Mouse (Mus musculus) bone marrow, adult 2 months (tissue): ENCODE data around the gene Klhl18. TPM values are rescaled to one million over a fixed set of nuclear protein-coding genes. Genes with fewer than 3 reads are reported as not detected.
A peak's percentile ranks its signal among the peaks of the same experiment; 100 is the strongest.

ENCODE experiments used
- H3K27ac ChIP-seq: fragments of 200-500 bp; 2 replicates; pipeline ENCODE4 v1.5.1; 2012; ENCODE audit warnings: low read depth, mild to moderate bottlenecking, control low read depth, inconsistent platforms, low read length; ENCODE audit not compliant: control insufficient read depth, poor library complexity, insufficient read depth
- H3K4me1 ChIP-seq: fragments of 200-500 bp; 2 replicates; pipeline ENCODE4 v1.6.1; 2011; ENCODE audit warnings: low read length; ENCODE audit not compliant: control insufficient read depth, insufficient read depth
- H3K4me3 ChIP-seq: fragments of 200-500 bp; replicated peaks from 2 replicates; pipeline ENCODE3; 2011; ENCODE audit warnings: mild to moderate bottlenecking, low read depth, low read length, control low read depth; ENCODE audit not compliant: control insufficient read depth
- CTCF ChIP-seq: fragments of 200-500 bp; IDR thresholded peaks from 2 replicates; pipeline ENCODE4 v1.5.1; 2011; ENCODE audit warnings: low read length, control low read depth; ENCODE audit not compliant: control insufficient read depth, insufficient read depth
- POLR2A ChIP-seq: fragments of 200-500 bp; IDR thresholded peaks from 2 replicates; pipeline ENCODE4 v1.6.1; 2011; ENCODE audit warnings: low read depth, mild to moderate bottlenecking, control low read depth, low read length, borderline replicate concordance; ENCODE audit not compliant: control insufficient read depth
- WGBS: fragments of 180-500 bp; shearing (Covaris S2); methylation state at CpG from one replicate; pipeline ENCODE4 v1.1.7; 2018; 5-methylcytosine and 5-hydroxymethylcytosine counted together
- polyA plus RNA-seq: library from polyadenylated mRNA; stranded (reverse); fragments of >200 nt; gene quantifications from 2 replicates; pipeline ENCODE4 v1.2.4, GENCODE M21; 2011; ENCODE audit warnings: low replicate concordance; ENCODE audit not compliant: missing spikeins, insufficient read depth, insufficient read length

The Klhl18 gene
- polyA plus RNA-seq, 1 experiment, result 18.4 TPM

GRCm38 (mm10) chr9:110463983-110464591 lies 12.4 kb downstream of the Klhl18 start:
- Histone ChIP-seq H3K27ac (peak overlapping the region; percentile 54), H3K4me3 (no peak overlapping the region), H3K4me1 (peaks cover 4% of the 10 kb centered on the region; the same call in 1 of the 2 replicates)
- WGBS, result 14% methylated on average over 6 of the region's 6 CpGs
- no peak for TF ChIP-seq POLR2A
- TF ChIP-seq CTCF, result no peak

- H3K4me3 ChIP-seq, result no peak overlapping the region
- 72% methylated on average over 7 of the region's 7 CpGs for WGBS
- peaks cover 7% of the 10 kb centered on the region; the same call in 1 of the 2 replicates for H3K4me1 ChIP-seq
- no peak for TF ChIP-seq CTCF
- no peak for TF ChIP-seq POLR2A
- H3K27ac ChIP-seq, result no peak overlapping the region; the same call in 1 of the 2 replicates
Measured at GRCm38 (mm10) chr9:110462321-110462720, 14.2 kb downstream of the Klhl18 start.

- Histone ChIP-seq H3K27ac (peak overlapping the region; percentile 22; the same call in 1 of the 2 replicates), H3K4me3 (no peak overlapping the region), H3K4me1 (peaks cover 7% of the 10 kb centered on the region; the same call in 1 of the 2 replicates)
- 37% methylated on average over 18 of the region's 18 CpGs for WGBS
- TF ChIP-seq POLR2A, result no peak
- no peak for TF ChIP-seq CTCF
Measured at GRCm38 (mm10) chr9:110460884-110461815, 15.3 kb downstream of the Klhl18 start.

- TF ChIP-seq POLR2A, result no peak
- no peak for TF ChIP-seq CTCF
- peaks cover 7% of the 10 kb centered on the region for H3K4me1 ChIP-seq
- H3K4me3 ChIP-seq, result no peak overlapping the region
- peak overlapping the region; percentile 72 for H3K27ac ChIP-seq
- WGBS, result 0% methylated on average over 2 of the region's 2 CpGs
Measured at GRCm38 (mm10) chr9:110459145-110459727, 17.3 kb downstream of the Klhl18 start.

GRCm38 (mm10) chr9:110457926-110458325 lies 18.6 kb downstream of the Klhl18 start:
- 46% methylated on average over 3 of the region's 3 CpGs for WGBS
- TF ChIP-seq POLR2A (no peak), CTCF (no peak)
- Histone ChIP-seq H3K27ac (no peak overlapping the region; the same call in 1 of the 2 replicates), H3K4me3 (no peak overlapping the region), H3K4me1 (peaks cover 7% of the 10 kb centered on the region)

GRCm38 (mm10) chr9:110452523-110452922 lies 24.0 kb downstream of the Klhl18 start:
- 10% methylated on average over 3 of the region's 3 CpGs for WGBS
- H3K4me1 ChIP-seq, result peaks cover 2% of the 10 kb centered on the region
- peak overlapping the region; percentile 2; the same call in 1 of the 2 replicates for H3K27ac ChIP-seq
- TF ChIP-seq CTCF (no peak), POLR2A (no peak)
- H3K4me3 ChIP-seq, result no peak overlapping the region

GRCm38 (mm10) chr9:110448857-110449617 lies 27.5 kb downstream of the Klhl18 start:
- TF ChIP-seq POLR2A, result no peak
- TF ChIP-seq CTCF, result peak; percentile 41; the same call in 1 of the 2 replicates
- whole genome bisulfite sequencing, result 14% methylated on average over 11 of the region's 11 CpGs
- Histone ChIP-seq H3K4me3 (no peak overlapping the region), H3K4me1 (peaks cover 2% of the 10 kb centered on the region; the same call in 1 of the 2 replicates), H3K27ac (no peak overlapping the region)
